Mouse (Mus musculus) limb, embryonic 14.5 days (tissue): Measurements from ENCODE around the gene Fcamr. TPM values are rescaled to one million over a fixed set of nuclear protein-coding genes. Genes with fewer than 3 reads are reported as not detected.

Experiments
- ATAC-seq: fragments of 200-750 bp; cut with Nextera tagmentation; 2 replicates; pipeline ENCODE4 v1.8.0; 2017; ENCODE audit warnings: low read depth, moderate number of reproducible peaks, moderate TSS enrichment; ENCODE audit not compliant: low FRiP score
- DNase-seq: peaks from one replicate; pipeline ENCODE4 v3.0.0-alpha.2; 2015; ENCODE audit warnings: low spot score
- H3K27ac ChIP-seq: fragments of 300-500 bp; sonication (generic); replicated peaks from 2 replicates; pipeline ENCODE4 v1.5.1; 2014; ENCODE audit warnings: low read depth, mild to moderate bottlenecking, low read length, moderate library complexity, mixed read lengths
- H3K27me3 ChIP-seq: fragments of 300-500 bp; sonication (generic); 2 replicates; pipeline ENCODE4 v1.6.1; 2014; ENCODE audit warnings: low read length, mixed read lengths; ENCODE audit not compliant: control insufficient read depth, insufficient read depth
- H3K36me3 ChIP-seq: fragments of 300-500 bp; sonication (generic); 2 replicates; pipeline ENCODE4 v1.6.1; 2014; ENCODE audit warnings: mild to moderate bottlenecking, low read length, moderate library complexity, mixed read lengths; ENCODE audit not compliant: control insufficient read depth, insufficient read depth
- H3K4me1 ChIP-seq: fragments of 300-500 bp; sonication (generic); 2 replicates; pipeline ENCODE4 v1.6.1; 2014; ENCODE audit warnings: antibody characterized with exemption, low read length, mixed read lengths; ENCODE audit not compliant: control insufficient read depth, insufficient read depth
- H3K4me2 ChIP-seq: fragments of 300-500 bp; sonication (generic); replicated peaks from 2 replicates; pipeline ENCODE4 v1.6.1; 2014; ENCODE audit warnings: low read depth, mild to moderate bottlenecking, low read length, moderate library complexity; ENCODE audit not compliant: severe bottlenecking
- H3K4me3 ChIP-seq: fragments of 300-500 bp; sonication (generic); replicated peaks from 2 replicates; pipeline ENCODE4 v1.5.1; 2014; ENCODE audit warnings: low read length
- H3K9ac ChIP-seq: fragments of 300-500 bp; sonication (generic); 2 replicates; pipeline ENCODE4 v1.6.1; 2014; ENCODE audit warnings: mild to moderate bottlenecking, low read depth, low read length, moderate library complexity; ENCODE audit not compliant: severe bottlenecking
- H3K9me3 ChIP-seq: fragments of 300-500 bp; sonication (generic); 2 replicates; pipeline ENCODE4 v1.6.1; 2016; ENCODE audit warnings: low read length; ENCODE audit not compliant: control insufficient read depth
- POLR2A ChIP-seq: fragments of 200-500 bp; IDR thresholded peaks from 2 replicates; pipeline ENCODE4 v1.8.0; 2012; ENCODE audit warnings: inconsistent platforms, mild to moderate bottlenecking, moderate library complexity, borderline replicate concordance; ENCODE audit not compliant: insufficient read depth, insufficient read length; ENCODE audit errors: extremely low read depth
- WGBS: fragments of 180-500 bp; shearing (Covaris S2); extraction: QIAGEN DNeasy Blood & Tissue Kit; methylation state at CpG from one replicate; pipeline ENCODE4 v1.1.7; 2014; 5-methylcytosine and 5-hydroxymethylcytosine counted together
- polyA plus RNA-seq, 2 experiments: library from polyadenylated mRNA; depleted of rRNA in 1 of 2; stranded (reverse) in 1 of 2; unstranded in 1 of 2; fragments of >200 nt; fragmentation: Nextera tagmentation in 1 of 2; extraction: Ambion mirVana in 1 of 2; gene quantifications; 2 replicates each; pipeline versions ENCODE4 v1.2.1 to v1.2.3; 2012 to 2014

Fcamr gene
- polyA plus RNA-seq, 2 experiments: 0.28 to 0.54 TPM

- no peaks in the 10 kb centered on the region for H3K4me1 ChIP-seq
- no peak for DNase-seq
- H3K27ac ChIP-seq: no peak overlapping the region
- H3K9me3 ChIP-seq: no peaks in the 10 kb centered on the region
- ATAC-seq: no peak
- WGBS: 35% methylated on average over 8 of the region's 8 CpGs
- no peaks in the 10 kb centered on the region for H3K36me3 ChIP-seq
- no peak for TF ChIP-seq POLR2A
- no peak overlapping the region for H3K9ac ChIP-seq
- no peak overlapping the region for H3K4me3 ChIP-seq
- no peak overlapping the region for H3K4me2 ChIP-seq
- no peaks in the 10 kb centered on the region for H3K27me3 ChIP-seq
These were observed 40.1 kb downstream of the Fcamr start for GRCm38 (mm10) chr1:130840599-130841379.

GRCm38 (mm10) chr1:130841621-130842020 lies 40.9 kb downstream of the Fcamr start:
- H3K27me3 ChIP-seq: no peaks in the 10 kb centered on the region
- DNase-seq: no peak
- WGBS: 80% methylated on average over 7 of the region's 7 CpGs
- no peak overlapping the region for H3K9ac ChIP-seq
- no peak for TF ChIP-seq POLR2A
- ATAC-seq: no peak
- no peaks in the 10 kb centered on the region for H3K9me3 ChIP-seq
- H3K27ac ChIP-seq: no peak overlapping the region
- no peaks in the 10 kb centered on the region for H3K36me3 ChIP-seq
- H3K4me2 ChIP-seq: no peak overlapping the region
- no peak overlapping the region for H3K4me3 ChIP-seq
- no peaks in the 10 kb centered on the region for H3K4me1 ChIP-seq

- no peak for ATAC-seq
- WGBS: 95% methylated on average over 7 of the region's 7 CpGs
- Histone ChIP-seq H3K27me3 (no peaks in the 10 kb centered on the region), H3K9me3 (no peaks in the 10 kb centered on the region), H3K4me1 (no peaks in the 10 kb centered on the region), H3K4me2 (no peak overlapping the region), H3K4me3 (no peak overlapping the region), H3K36me3 (no peaks in the 10 kb centered on the region), H3K27ac (no peak overlapping the region), H3K9ac (no peak overlapping the region)
- no peak for TF ChIP-seq POLR2A
- DNase-seq: no peak
These were observed 43.8 kb downstream of the Fcamr start for GRCm38 (mm10) chr1:130844516-130844915.

- TF ChIP-seq POLR2A: no peak
- H3K27me3 ChIP-seq: no peaks in the 10 kb centered on the region
- no peaks in the 10 kb centered on the region for H3K9me3 ChIP-seq
- no peaks in the 10 kb centered on the region for H3K4me1 ChIP-seq
- 87% methylated on average over 10 of the region's 10 CpGs for WGBS
- H3K4me2 ChIP-seq: no peak overlapping the region
- no peak for ATAC-seq
- no peak overlapping the region for H3K27ac ChIP-seq
- H3K4me3 ChIP-seq: no peak overlapping the region
- no peaks in the 10 kb centered on the region for H3K36me3 ChIP-seq
- DNase-seq: no peak
- H3K9ac ChIP-seq: no peak overlapping the region
These were observed 49.0 kb downstream of the Fcamr start for GRCm38 (mm10) chr1:130849530-130850214.

DNA sequence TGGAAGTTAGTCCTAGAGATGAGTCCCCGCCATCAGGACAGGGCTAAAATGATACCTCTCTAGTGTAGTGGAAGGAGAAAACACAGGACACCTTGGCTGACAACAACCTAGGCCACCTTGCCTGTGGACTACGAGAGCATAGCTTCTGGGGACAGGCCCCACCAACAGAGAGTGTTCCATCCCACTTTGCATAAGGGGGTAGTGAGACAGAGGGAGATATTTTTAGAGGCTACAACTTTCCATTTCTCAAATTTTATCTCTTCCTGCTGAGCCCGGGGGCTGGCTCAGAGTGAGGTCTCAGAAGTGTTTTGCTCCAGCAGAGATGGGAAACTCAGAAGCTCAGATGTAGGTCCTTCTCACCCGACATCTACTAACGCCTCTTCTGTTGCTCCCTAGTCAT lies 49.7 kb downstream of the Fcamr start:
- ATAC-seq (no peak), DNase-seq (no peak)
- Histone ChIP-seq H3K4me1 (no peaks in the 10 kb centered on the region), H3K9me3 (no peaks in the 10 kb centered on the region), H3K36me3 (no peaks in the 10 kb centered on the region), H3K9ac (no peak overlapping the region), H3K4me2 (no peak overlapping the region), H3K4me3 (no peak overlapping the region), H3K27ac (no peak overlapping the region), H3K27me3 (no peaks in the 10 kb centered on the region)
- WGBS: 89% methylated on average over 5 of the region's 5 CpGs
- no peak for TF ChIP-seq POLR2A
